Mouse (Mus musculus): ENCODE measurements around the gene Dmrt2.

GRCm38 (mm10) chr19:25654034-25654749, 18.0 kb upstream of the Dmrt2 start:
- TF ChIP-seq CTCF (conservative IDR thresholded peaks at IDR 0.05; ENCODE audit: insufficient read depth, insufficient read length, low read depth, low read length) (no peak), POLR2A (IDR thresholded peaks at IDR 0.05; ENCODE audit: low read depth, low read length) (no peak)

All from kidney, adult 2 months (tissue).